Mouse (Mus musculus) fat pad, adult 2 months (tissue): ENCODE data around the gene Mapk3.
"Not testable (repeated sequence)": the region's sequence is repeated elsewhere in the genome, so short reads cannot be mapped to it uniquely, and the experiment has no call there.

Experiments
- DNase-seq: peaks from one replicate; pipeline ENCODE4 v3.0.0-alpha.2; 2011; ENCODE audit warnings: low read depth, low spot score; ENCODE audit errors: extremely low read depth

The Mapk3 gene

GRCm38 (mm10) chr7:126759050-126759671 is at the start of gene Mapk3:
TSS of gene Mapk3 (plus strand) at chr7:126759601.
- no peak for DNase-seq

GRCm38 (mm10) chr7:126710266-126710665 is 49.1 kb upstream of the Mapk3 start:
- no peak for DNase-seq

- DNase-seq = no peak
Measured at GRCm38 (mm10) chr7:126711910-126712309, 47.5 kb upstream of the Mapk3 start.

GRCm38 (mm10) chr7:126715679-126716078 is 43.7 kb upstream of the Mapk3 start:
- no peak for DNase-seq

GRCm38 (mm10) chr7:126717566-126717965 is 41.8 kb upstream of the Mapk3 start:
- no peak for DNase-seq

- DNase-seq = no peak
Measured at GRCm38 (mm10) chr7:126718787-126719337, 40.5 kb upstream of the Mapk3 start.

- DNase-seq = no peak
Measured at GRCm38 (mm10) chr7:126721635-126722034, 37.8 kb upstream of the Mapk3 start.

GRCm38 (mm10) chr7:126725077-126725476 is 34.3 kb upstream of the Mapk3 start:
- DNase-seq = no peak

- no peak for DNase-seq
Measured at GRCm38 (mm10) chr7:126725667-126726066, 33.7 kb upstream of the Mapk3 start.

- not testable (repeated sequence) for DNase-seq
Measured at GRCm38 (mm10) chr7:126730256-126730789, 29.1 kb upstream of the Mapk3 start.

GRCm38 (mm10) chr7:126736122-126736521 is 23.3 kb upstream of the Mapk3 start:
- DNase-seq = no peak

GRCm38 (mm10) chr7:126739551-126739950 is 19.9 kb upstream of the Mapk3 start:
- no peak for DNase-seq

GRCm38 (mm10) chr7:126740132-126740735 is 19.2 kb upstream of the Mapk3 start:
- no peak for DNase-seq

GRCm38 (mm10) chr7:126740977-126741376 is 18.4 kb upstream of the Mapk3 start:
- no peak for DNase-seq

GRCm38 (mm10) chr7:126741452-126741851 is 17.9 kb upstream of the Mapk3 start:
- DNase-seq = no peak

GRCm38 (mm10) chr7:126741964-126742482 is 17.4 kb upstream of the Mapk3 start:
- no peak for DNase-seq

- no peak for DNase-seq
Measured at GRCm38 (mm10) chr7:126746066-126746465, 13.3 kb upstream of the Mapk3 start.

GRCm38 (mm10) chr7:126746798-126747197 is 12.6 kb upstream of the Mapk3 start:
- no peak for DNase-seq

GRCm38 (mm10) chr7:126748824-126749223 is 10.6 kb upstream of the Mapk3 start:
- DNase-seq = no peak

GRCm38 (mm10) chr7:126749582-126750343 is 9.6 kb upstream of the Mapk3 start:
- DNase-seq = no peak

GRCm38 (mm10) chr7:126754866-126755265 is 4.5 kb upstream of the Mapk3 start:
- DNase-seq = no peak
